Mouse (Mus musculus) testis, adult 2 months (tissue): ENCODE data around the gene Abhd17a. TPM values are rescaled to one million over a fixed set of nuclear protein-coding genes. Genes with fewer than 3 reads are reported as not detected.
A peak's percentile ranks its signal among the peaks of the same experiment; 100 is the strongest.

Experiments used
- H3K27ac ChIP-seq: fragments of 200-500 bp; 2 replicates; pipeline ENCODE4 v1.5.1; 2012; ENCODE audit warnings: low read depth, low read length; ENCODE audit not compliant: control insufficient read depth, insufficient read depth
- H3K27me3 ChIP-seq: fragments of 200-500 bp; 2 replicates; pipeline ENCODE4 v1.6.1; 2012; ENCODE audit warnings: mild to moderate bottlenecking, low read length, moderate library complexity; ENCODE audit not compliant: control insufficient read depth, insufficient read depth
- H3K36me3 ChIP-seq: fragments of 200-500 bp; 2 replicates; pipeline ENCODE4 v1.6.1; 2012; ENCODE audit warnings: mild to moderate bottlenecking, low read length; ENCODE audit not compliant: control insufficient read depth, insufficient read depth
- H3K4me1 ChIP-seq: fragments of 200-500 bp; 2 replicates; pipeline ENCODE4 v1.6.1; 2012; ENCODE audit warnings: low read length; ENCODE audit not compliant: control insufficient read depth, insufficient read depth
- H3K4me3 ChIP-seq: fragments of 200-500 bp; 2 replicates; pipeline ENCODE4 v1.5.1; 2012; ENCODE audit warnings: low read depth, mild to moderate bottlenecking, low read length, moderate library complexity, mixed read lengths; ENCODE audit not compliant: control insufficient read depth
- CTCF ChIP-seq: fragments of 200-500 bp; IDR thresholded peaks from 2 replicates; pipeline ENCODE4 v1.5.1; 2012; ENCODE audit warnings: low read depth, mild to moderate bottlenecking, inconsistent platforms, low read length, moderate library complexity; ENCODE audit not compliant: control insufficient read depth, insufficient read depth, insufficient replicate concordance
- POLR2A ChIP-seq: fragments of 200-500 bp; IDR thresholded peaks from 2 replicates; pipeline ENCODE4 v1.6.1; 2012; ENCODE audit warnings: low read depth, mild to moderate bottlenecking, inconsistent platforms, low read length, moderate library complexity; ENCODE audit not compliant: control insufficient read depth
- polyA plus RNA-seq: library from polyadenylated mRNA; depleted of rRNA; stranded (reverse); fragments of >200 nt; gene quantifications from 2 replicates; pipeline ENCODE4 v1.2.3, GENCODE M21; 2012

Gene Abhd17a
- polyA plus RNA-seq, 1 experiment, result 246 TPM

DNA sequence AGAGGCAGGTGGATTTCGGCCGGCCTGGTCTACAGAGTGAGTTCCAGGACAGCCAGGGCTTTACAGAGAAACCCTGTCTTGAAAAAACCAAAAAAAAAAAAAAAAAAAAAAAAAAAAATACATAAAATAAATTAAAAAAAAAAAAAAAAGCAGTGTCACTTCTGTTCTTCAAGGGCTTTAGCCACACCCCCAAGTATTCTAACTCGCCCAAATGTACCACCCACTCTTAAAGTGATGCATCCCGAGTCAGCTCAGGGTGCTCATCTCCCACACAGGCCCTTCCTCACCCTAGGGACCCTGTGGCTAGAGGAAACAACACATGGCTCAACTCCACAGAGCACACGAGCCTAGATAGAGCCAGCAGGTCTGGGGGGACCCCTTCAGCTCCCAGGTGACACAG lies 7.1 kb downstream of the Abhd17a start:
- Histone ChIP-seq H3K4me3 (no peak overlapping the region), H3K4me1 (peaks cover 32% of the 10 kb centered on the region), H3K27ac (no peak overlapping the region), H3K36me3 (no peaks in the 10 kb centered on the region), H3K27me3 (no peaks in the 10 kb centered on the region)
- TF ChIP-seq POLR2A (no peak), CTCF (no peak)

DNA sequence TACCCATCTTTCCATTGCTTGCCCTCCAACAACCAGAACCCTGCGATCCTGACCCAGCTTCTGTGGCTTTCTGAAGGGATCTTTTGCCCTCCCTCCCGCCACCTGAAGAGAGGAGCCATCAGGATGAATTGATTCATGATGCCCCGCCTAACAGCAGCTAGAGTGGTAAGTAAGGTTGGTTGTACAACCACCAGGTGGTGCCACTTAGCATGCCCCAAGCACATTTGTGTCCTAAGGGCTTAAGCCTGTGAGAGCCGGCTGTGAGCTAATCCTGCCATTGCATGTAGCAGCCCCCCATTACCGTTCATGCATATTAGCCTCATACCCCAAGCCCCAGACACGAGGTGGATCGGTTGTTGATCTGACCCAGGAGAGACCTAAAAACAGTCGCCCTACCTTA lies 11.2 kb downstream of the Abhd17a start:
- Histone ChIP-seq H3K4me3 (no peak overlapping the region), H3K27me3 (no peaks in the 10 kb centered on the region), H3K36me3 (no peaks in the 10 kb centered on the region), H3K27ac (no peak overlapping the region), H3K4me1 (peaks cover 29% of the 10 kb centered on the region)
- TF ChIP-seq POLR2A (no peak), CTCF (peak; percentile 34; the same call in 1 of the 2 replicates)

DNA sequence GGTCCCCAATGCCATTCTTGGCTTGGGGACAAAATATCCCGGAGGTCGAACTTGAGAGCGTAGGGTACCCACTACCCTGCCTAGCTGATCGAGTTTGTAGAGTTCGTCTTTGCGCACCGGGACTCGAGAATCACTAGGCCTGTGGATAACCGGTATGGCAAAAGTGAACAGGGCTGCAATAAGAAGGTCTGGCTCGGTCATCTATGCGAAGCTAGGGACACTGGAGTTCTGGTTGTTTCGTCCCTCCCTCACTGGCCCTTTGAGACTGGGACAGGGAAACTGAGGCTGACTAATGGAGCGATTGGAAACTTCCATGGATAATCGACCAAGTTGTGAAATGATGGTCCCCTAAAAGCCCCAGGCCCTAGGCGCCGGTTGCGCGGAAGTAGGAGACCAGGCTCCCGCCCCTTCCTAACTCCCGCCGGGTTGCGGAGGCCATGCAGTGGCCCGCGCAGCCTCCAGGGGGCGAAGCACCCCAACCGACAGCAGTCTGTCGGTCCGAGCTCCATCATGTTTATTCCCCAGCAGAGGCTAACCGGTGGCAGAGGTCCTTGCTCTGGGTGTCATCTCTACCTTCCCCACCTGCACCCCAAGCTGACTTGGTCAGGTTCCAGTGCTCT lies 11.9 kb downstream of the Abhd17a start:
- Histone ChIP-seq H3K4me3 (peak overlapping the region; percentile 62), H3K27me3 (no peaks in the 10 kb centered on the region), H3K36me3 (no peaks in the 10 kb centered on the region), H3K4me1 (peaks cover 29% of the 10 kb centered on the region), H3K27ac (peak overlapping the region; percentile 55)
- TF ChIP-seq POLR2A, result peak; percentile 20; the same call in 1 of the 2 replicates
- TF ChIP-seq CTCF, result peak; percentile 66

DNA sequence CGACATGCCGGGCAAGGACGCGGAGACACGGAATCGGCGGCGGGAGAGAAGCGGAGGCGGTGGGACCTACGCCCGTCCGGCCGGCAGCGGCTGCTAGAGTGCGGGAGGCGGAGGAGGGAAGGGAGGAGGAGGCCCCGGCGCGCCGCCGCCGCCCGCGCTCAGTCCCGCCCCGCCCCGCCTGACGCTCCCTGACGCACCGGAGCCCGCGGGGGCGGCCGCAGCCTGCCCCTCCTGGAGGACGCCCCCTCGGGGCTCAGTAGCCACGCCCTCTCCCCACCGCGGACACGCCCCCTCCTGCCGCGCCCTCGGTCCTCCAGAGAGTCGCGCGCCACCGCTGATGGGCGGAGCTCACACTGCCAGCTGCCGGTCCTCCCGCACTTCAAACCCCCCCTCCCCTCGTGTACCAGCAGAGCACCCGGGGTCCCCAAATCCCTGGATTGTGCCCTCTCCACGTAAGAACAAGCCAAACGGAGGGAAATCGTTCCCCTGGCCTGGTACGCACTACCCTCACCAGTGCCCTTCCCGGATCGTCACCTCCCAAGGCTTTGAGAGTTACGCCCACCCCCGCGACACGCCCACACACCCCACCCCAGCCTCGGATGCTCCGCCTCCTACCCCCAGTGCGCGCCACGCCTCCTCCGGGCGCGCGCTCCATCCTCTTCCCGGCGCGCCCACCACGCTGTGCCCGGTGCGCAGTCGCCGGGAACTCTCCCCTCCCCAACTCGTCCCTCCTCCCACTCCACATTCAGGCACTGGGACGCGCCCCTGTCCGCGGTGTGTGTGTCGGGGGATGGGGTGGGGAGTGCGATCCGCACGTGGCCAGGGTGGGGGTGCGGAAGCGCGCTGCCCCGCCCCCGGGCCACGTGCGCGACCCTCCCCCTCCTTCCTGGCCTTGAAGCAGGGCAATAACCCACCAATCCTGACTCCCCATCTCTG lies 12.7 kb downstream of the Abhd17a start, which contains the start of gene Klf16:
Klf16 (minus strand) TSS at position 127 of the 936 bp plus-strand sequence.
- TF ChIP-seq POLR2A (peak; percentile 64), CTCF (no peak)
- Histone ChIP-seq H3K4me3 (peak within 1 kb of the TSS; percentile 92), H3K36me3 (no peaks in the 10 kb centered on the region), H3K4me1 (peaks cover 29% of the 10 kb centered on the region), H3K27ac (peak within 1 kb of the TSS; percentile 86), H3K27me3 (no peaks in the 10 kb centered on the region)

DNA sequence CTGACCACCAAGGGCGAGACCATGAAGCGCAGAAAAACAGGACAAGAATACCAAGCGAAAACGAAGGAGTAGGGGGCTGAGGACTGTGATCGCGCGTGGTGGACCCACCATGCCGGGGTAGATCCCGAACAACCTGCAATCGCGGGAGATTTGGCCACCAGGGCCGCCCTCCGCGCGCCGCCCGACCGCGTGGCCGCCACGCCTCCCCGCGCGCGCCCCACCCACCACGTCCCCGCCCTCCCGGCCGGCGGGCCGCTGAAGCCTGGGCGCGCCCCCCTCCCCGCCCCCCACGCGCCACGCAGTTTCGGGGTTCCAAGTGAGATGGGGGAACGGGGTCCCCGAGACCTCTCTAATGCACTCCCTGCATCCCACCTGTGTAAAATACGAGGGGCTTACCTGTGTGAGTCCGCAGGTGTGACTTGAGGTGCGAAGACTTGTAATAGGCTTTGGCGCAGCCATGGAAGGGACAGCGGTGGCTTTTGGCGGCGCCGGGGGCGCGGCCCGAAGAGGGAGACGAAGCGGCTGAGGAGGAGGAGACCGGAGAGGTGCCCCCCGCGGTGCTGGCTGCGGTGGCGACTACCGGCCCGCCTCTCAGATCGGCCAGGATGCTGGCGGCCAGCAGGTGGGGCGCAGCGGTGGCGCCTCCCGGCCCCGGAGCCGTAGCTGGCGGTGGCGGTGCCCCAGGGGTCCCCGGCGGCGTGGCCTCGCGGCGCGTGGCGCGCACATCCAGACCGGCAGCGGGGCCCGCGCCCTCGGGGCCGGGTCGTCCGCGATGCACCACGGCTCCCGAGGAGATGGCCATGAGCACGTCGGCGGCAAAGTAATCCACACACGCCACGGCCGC lies 13.6 kb downstream of the Abhd17a start:
- no peaks in the 10 kb centered on the region for H3K36me3 ChIP-seq
- peak overlapping the region; percentile 82 for H3K27ac ChIP-seq
- TF ChIP-seq CTCF (no peak), POLR2A (no peak)
- H3K27me3 ChIP-seq, result no peaks in the 10 kb centered on the region
- peaks cover 29% of the 10 kb centered on the region for H3K4me1 ChIP-seq
- H3K4me3 ChIP-seq, result peak overlapping the region; percentile 92

DNA sequence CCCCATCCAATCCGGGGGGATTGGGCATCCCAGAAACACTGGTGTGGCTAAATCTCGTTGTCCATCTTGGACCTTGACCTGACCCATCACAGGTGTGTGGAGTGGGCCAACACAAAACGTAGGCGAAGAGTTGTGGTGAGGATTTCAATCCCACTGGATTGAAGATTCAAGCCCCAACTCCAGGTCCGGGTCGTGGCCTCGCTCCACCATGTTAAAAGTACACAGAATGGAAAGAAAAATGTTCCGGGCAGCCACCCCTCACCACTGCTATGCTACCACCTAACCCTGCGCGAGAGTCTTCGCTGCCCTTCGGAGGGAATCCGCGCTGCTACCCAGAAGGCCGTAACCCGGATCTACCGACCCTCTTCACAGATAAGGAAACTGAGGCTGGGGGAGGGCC lies 14.2 kb downstream of the Abhd17a start:
- Histone ChIP-seq H3K27ac (no peak overlapping the region), H3K4me1 (peaks cover 29% of the 10 kb centered on the region)
- no peak for TF ChIP-seq CTCF
- TF ChIP-seq POLR2A, result no peak

More for the DNA sequence above, 14.2 kb downstream of the Abhd17a start:
- H3K36me3 ChIP-seq, result no peaks in the 10 kb centered on the region
- peak overlapping the region; percentile 92 for H3K4me3 ChIP-seq
- no peaks in the 10 kb centered on the region for H3K27me3 ChIP-seq
